ENCODE assay signal across 14 mouse cellular contexts in genomic region chr19:33078681-33079360, GRCm38 (mm10).
"Had no signal": no experiment of that assay in that cellular context is flagged by ENCODE, and none has a peak within 500 bp of the region (broad histone marks: within the 10 kb centered on the region; RNA-seq: fewer than 3 reads in every experiment).

No protein-coding gene starts in this region.

- H3K27me3 ChIP-seq: limb, embryonic 13.5 days; liver, embryonic 13.5 days; midbrain, embryonic 12.5 days; neural tube, embryonic 13.5 days had no signal

- H3K9ac ChIP-seq: limb, embryonic 13.5 days; liver, embryonic 13.5 days; midbrain, embryonic 12.5 days; neural tube, embryonic 13.5 days had no signal

- H3K36me3 ChIP-seq: limb, embryonic 13.5 days; liver, embryonic 13.5 days; midbrain, embryonic 12.5 days; neural tube, embryonic 13.5 days had no signal

- ATAC-seq: midbrain, embryonic 16.5 days had no signal

- H3K4me1 ChIP-seq: midbrain, embryonic 12.5 days; neural tube, embryonic 13.5 days had no signal

- H3K4me3 ChIP-seq: limb, embryonic 13.5 days; liver, embryonic 13.5 days; midbrain, embryonic 12.5 days; neural tube, embryonic 13.5 days had no signal

- H3K27ac ChIP-seq: kidney, postnatal 0 days; limb, embryonic 13.5 days; liver, embryonic 13.5 days; midbrain, embryonic 12.5 days; neural tube, embryonic 13.5 days had no signal

- H3K4me2 ChIP-seq: limb, embryonic 13.5 days; liver, embryonic 13.5 days; midbrain, embryonic 12.5 days; neural tube, embryonic 13.5 days had no signal

- H3K9me3 ChIP-seq: limb, embryonic 13.5 days; liver, embryonic 13.5 days; midbrain, embryonic 12.5 days; neural tube, embryonic 13.5 days had no signal

- DNase-seq: kidney, adult 8-10 months; left cerebral cortex, postnatal 4 days; liver, embryonic 13.5 days; lung, adult 18-20 months; retina, postnatal 1 day; right cerebral cortex, postnatal 4 days; spleen, adult 18-20 months; thymus, adult 18-20 months; thymus, postnatal 14 days had no signal
